Mouse (Mus musculus) cerebellum, adult 11-12 months (tissue): ENCODE measurements around the gene Pdcl3.
"Not testable (repeated sequence)": the region's sequence is repeated elsewhere in the genome, so short reads cannot be mapped to it uniquely, and the experiment has no call there.

ENCODE experiments used
- DNase-seq: peaks from one replicate; pipeline ENCODE4 v3.0.0; 2022

Gene Pdcl3

GRCm38 (mm10) chr1:39025840-39026239, 40.4 kb downstream of the Pdcl3 start:
- DNase-seq, result no peak

- no peak for DNase-seq
These were observed 43.8 kb downstream of the Pdcl3 start for GRCm38 (mm10) chr1:39029176-39029575.

GRCm38 (mm10) chr1:39030108-39030507, 44.7 kb downstream of the Pdcl3 start:
- DNase-seq, result no peak

GRCm38 (mm10) chr1:39035817-39036216, 50.4 kb downstream of the Pdcl3 start:
- no peak for DNase-seq

GRCm38 (mm10) chr1:39042188-39042587, 56.8 kb downstream of the Pdcl3 start:
- no peak for DNase-seq

- DNase-seq, result not testable (repeated sequence)
These were observed 59.0 kb downstream of the Pdcl3 start for GRCm38 (mm10) chr1:39044442-39044841.

- DNase-seq, result no peak
These were observed 61.3 kb downstream of the Pdcl3 start for GRCm38 (mm10) chr1:39046689-39047088.
